ENCODE assay signal across 14 mouse cellular contexts in genomic region chr19:37481704-37482103, GRCm38 (mm10). TPM values are rescaled to one million over a fixed set of nuclear protein-coding genes. Genes with fewer than 3 reads are reported as not detected.
DNase-seq lines count a peak whose midpoint lies in the region; ATAC-seq and TF ChIP-seq lines count a peak whose summit lies in the region.
"Had no signal": no experiment of that assay in that cellular context is flagged by ENCODE, and none has a peak within 500 bp of the region (broad histone marks: within the 10 kb centered on the region; RNA-seq: fewer than 3 reads in every experiment).

No protein-coding gene starts in this region.

- H3K27me3 ChIP-seq in liver, embryonic 15.5 days = no peaks in the 10 kb centered on the region
- H3K27me3 ChIP-seq in liver, embryonic 12.5 days (replicated peaks) = 0 out of 2 replicates have a peak, but pooled peaks cover 3% of the 10 kb centered on the region
- no peaks in the 10 kb centered on the region for H3K27me3 ChIP-seq in heart, postnatal 0 days (ENCODE audit: control insufficient read depth, insufficient read depth, low read length)
- no peaks in the 10 kb centered on the region for H3K27me3 ChIP-seq in stomach, embryonic 16.5 days (ENCODE audit: control insufficient read depth, insufficient read depth, low read length)
- no peaks in the 10 kb centered on the region for H3K27me3 ChIP-seq in cerebellum, adult 2 months (ENCODE audit: control insufficient read depth, insufficient read depth, low read length)
- H3K27me3 ChIP-seq: limb, embryonic 12.5 days had no signal

- no peaks in the 10 kb centered on the region for H3K9me3 ChIP-seq in liver, embryonic 15.5 days (replicated peaks)
- no peaks in the 10 kb centered on the region for H3K9me3 ChIP-seq in liver, embryonic 12.5 days (replicated peaks)
- H3K9me3 ChIP-seq in heart, postnatal 0 days (replicated peaks; ENCODE audit: control insufficient read depth, low read length) = no peaks in the 10 kb centered on the region
- no peaks in the 10 kb centered on the region for H3K9me3 ChIP-seq in stomach, embryonic 16.5 days (replicated peaks; ENCODE audit: control insufficient read depth, low read length)
- H3K9me3 ChIP-seq: embryonic facial prominence, embryonic 10.5 days; forebrain, embryonic 10.5 days had no signal

- H3K36me3 ChIP-seq in liver, embryonic 15.5 days (replicated peaks) = no peaks in the 10 kb centered on the region
- no peaks in the 10 kb centered on the region for H3K36me3 ChIP-seq in liver, embryonic 12.5 days
- H3K36me3 ChIP-seq in heart, postnatal 0 days (replicated peaks; ENCODE audit: control insufficient read depth, insufficient read depth, low read length) = no peaks in the 10 kb centered on the region
- no peaks in the 10 kb centered on the region for H3K36me3 ChIP-seq in stomach, embryonic 16.5 days (ENCODE audit: control insufficient read depth, insufficient read depth, low read length)
- H3K36me3 ChIP-seq: embryonic facial prominence, embryonic 10.5 days; forebrain, embryonic 10.5 days; limb, embryonic 12.5 days had no signal

- TF ChIP-seq EP300 in heart, postnatal 0 days (IDR thresholded peaks at IDR 0.05; ENCODE audit: low read depth) = peak; percentile 91

- H3K9ac ChIP-seq in liver, embryonic 15.5 days = no peak overlapping the region
- H3K9ac ChIP-seq in liver, embryonic 12.5 days = no peak overlapping the region
- no peak overlapping the region for H3K9ac ChIP-seq in heart, postnatal 0 days (replicated peaks; ENCODE audit: low read depth, low read length)
- H3K9ac ChIP-seq in stomach, embryonic 16.5 days (ENCODE audit: low read length) = no peak overlapping the region
- H3K9ac ChIP-seq: hindbrain, embryonic 14.5 days; limb, embryonic 12.5 days had no signal

- H3K4me2 ChIP-seq in liver, embryonic 15.5 days = no peak overlapping the region
- H3K4me2 ChIP-seq in liver, embryonic 12.5 days = no peak overlapping the region
- H3K4me2 ChIP-seq in heart, postnatal 0 days (ENCODE audit: low read depth, low read length) = no peak overlapping the region
- no peak overlapping the region for H3K4me2 ChIP-seq in stomach, embryonic 16.5 days (ENCODE audit: low read depth, low read length)
- H3K4me2 ChIP-seq: hindbrain, embryonic 14.5 days; limb, embryonic 12.5 days had no signal

- peaks cover 2% of the 10 kb centered on the region; the same call in 1 of the 2 replicates for H3K4me1 ChIP-seq in liver, embryonic 15.5 days (replicated peaks)
- H3K4me1 ChIP-seq in liver, embryonic 12.5 days = peaks cover 6% of the 10 kb centered on the region
- no peaks in the 10 kb centered on the region for H3K4me1 ChIP-seq in heart, postnatal 0 days (ENCODE audit: control insufficient read depth, insufficient read depth)
- no peaks in the 10 kb centered on the region for H3K4me1 ChIP-seq in stomach, embryonic 16.5 days (ENCODE audit: control insufficient read depth, insufficient read depth, low read length)
- no peaks in the 10 kb centered on the region for H3K4me1 ChIP-seq in cerebellum, adult 2 months (ENCODE audit: control insufficient read depth, insufficient read depth, low read length)
- H3K4me1 ChIP-seq: embryonic facial prominence, embryonic 10.5 days; forebrain, embryonic 10.5 days; limb, embryonic 12.5 days had no signal

- no peak for TF ChIP-seq CTCF in heart, postnatal 0 days (IDR thresholded peaks at IDR 0.05; ENCODE audit: low read depth)
- no peak for TF ChIP-seq CTCF in cerebellum, adult 2 months (IDR thresholded peaks at IDR 0.05; ENCODE audit: borderline replicate concordance, insufficient read depth, low read depth, low read length)

- ATAC-seq in liver, embryonic 15.5 days (ENCODE audit: insufficient read depth) = peak; percentile 34; the same call in 1 of the 2 replicates
- no peak for ATAC-seq in liver, embryonic 12.5 days
- peak; percentile 64 for ATAC-seq in heart, postnatal 0 days (ENCODE audit: insufficient read depth, low read depth)
- peak; percentile 40; the same call in 1 of the 2 replicates for ATAC-seq in stomach, embryonic 16.5 days (ENCODE audit: insufficient read depth, low FRiP score)

- H3K27ac ChIP-seq in liver, embryonic 15.5 days (replicated peaks) = no peak overlapping the region
- no peak overlapping the region for H3K27ac ChIP-seq in liver, embryonic 12.5 days
- H3K27ac ChIP-seq in heart, postnatal 0 days (ENCODE audit: low read depth) = no peak overlapping the region
- H3K27ac ChIP-seq in stomach, embryonic 16.5 days (ENCODE audit: low read length) = no peak overlapping the region
- no peak overlapping the region for H3K27ac ChIP-seq in cerebellum, adult 2 months (ENCODE audit: insufficient read depth, low read length)
- H3K27ac ChIP-seq: embryonic facial prominence, embryonic 10.5 days; forebrain, embryonic 10.5 days; hindbrain, embryonic 14.5 days; limb, embryonic 12.5 days had no signal

- TF ChIP-seq POLR2A in cerebellum, adult 2 months (IDR thresholded peaks at IDR 0.05; ENCODE audit: borderline replicate concordance, insufficient read depth, low read length) = no peak

- no peak overlapping the region for H3K4me3 ChIP-seq in liver, embryonic 15.5 days (replicated peaks)
- no peak overlapping the region for H3K4me3 ChIP-seq in liver, embryonic 12.5 days
- H3K4me3 ChIP-seq in heart, postnatal 0 days (ENCODE audit: low read depth, low read length) = no peak overlapping the region
- no peak overlapping the region for H3K4me3 ChIP-seq in stomach, embryonic 16.5 days (replicated peaks; ENCODE audit: low read length)
- H3K4me3 ChIP-seq in cerebellum, adult 2 months (replicated peaks; ENCODE audit: insufficient read depth, low read depth, low read length) = no peak overlapping the region
- H3K4me3 ChIP-seq: embryonic facial prominence, embryonic 10.5 days; forebrain, embryonic 10.5 days; limb, embryonic 12.5 days had no signal

- DNase-seq in heart, postnatal 0 days (ENCODE audit: low spot score) = no peak
- peak; percentile 61 for DNase-seq in kidney, postnatal 14 days
- no peak for DNase-seq in cerebellum, adult 2 months
- DNase-seq in urinary bladder, postnatal 36 days (ENCODE audit: low spot score in 2 of 2) = no peak
- DNase-seq: cerebellum, adult 9-11 months; layer of hippocampus, adult 9-11 months; thymus, postnatal 14 days had no signal

- 37% methylated on average over 8 of the region's 8 CpGs for WGBS in liver, embryonic 15.5 days (ENCODE audit: insufficient replicate concordance)
- 33% methylated on average over 8 of the region's 8 CpGs for WGBS in liver, embryonic 12.5 days (ENCODE audit: insufficient replicate concordance)
- 29% methylated on average over 8 of the region's 8 CpGs for WGBS in heart, postnatal 0 days
- WGBS in stomach, embryonic 16.5 days = 68% methylated on average over 8 of the region's 8 CpGs
- WGBS in cerebellum, adult 2 months = 74% methylated on average over 8 of the region's 8 CpGs

RNA-seq across cellular contexts. Expression of gene Hhex, which starts 47.1 kb away (rescaled TPM):
- polyA plus RNA-seq in liver, embryonic 15.5 days (2015; fragmentation: Nextera tagmentation; extraction: Ambion mirVana) = 28.5 and 30.3 TPM in 2 replicates
- 38.9 and 39.8 TPM in 2 replicates for polyA plus RNA-seq in liver, embryonic 12.5 days (2016; fragmentation: Nextera tagmentation; extraction: Ambion mirVana)
- 1.3 and 5.2 TPM in 2 replicates for total RNA-seq in heart, postnatal 0 days (2014; rRNA removed; ENCODE audit: low replicate concordance)
- 9.8 and 10.0 TPM in 2 replicates for polyA plus RNA-seq in heart, postnatal 0 days (2015; fragmentation: Nextera tagmentation; extraction: Ambion mirVana)
- 14.8 and 15.9 TPM in 2 replicates for polyA plus RNA-seq in stomach, embryonic 16.5 days (2015; fragmentation: Nextera tagmentation; extraction: Ambion mirVana)
- polyA plus RNA-seq in cerebellum, adult 2 months (2012; rRNA removed) = 1.7 and 1.9 TPM in 2 replicates
